Mouse (Mus musculus): ENCODE results near the gene Rgs6.

GRCm38 (mm10) chr12:83208841-83209240 lies 620.7 kb downstream of the Rgs6 start:
- TF ChIP-seq CTCF (IDR thresholded peaks at IDR 0.05; ENCODE audit: insufficient read depth, low read length), result no peak
- no peak for TF ChIP-seq POLR2A (IDR thresholded peaks at IDR 0.05; ENCODE audit: borderline replicate concordance, extremely low read depth, low read depth, low read length)
